Mouse (Mus musculus) small intestine, adult 2 months (tissue): ENCODE data around the gene Tmem108. TPM values are rescaled to one million over a fixed set of nuclear protein-coding genes. Genes with fewer than 3 reads are reported as not detected.

Source experiments
- H3K27ac ChIP-seq: fragments of 200-500 bp; 2 replicates; pipeline ENCODE4 v1.5.1; 2012; ENCODE audit warnings: low read depth, low read length, control low read depth, inconsistent platforms; ENCODE audit not compliant: insufficient read depth
- H3K27me3 ChIP-seq: fragments of 200-500 bp; 2 replicates; pipeline ENCODE4 v1.6.1; 2012; ENCODE audit warnings: mild to moderate bottlenecking, moderate library complexity, low read length, inconsistent platforms; ENCODE audit not compliant: control insufficient read depth, insufficient read depth
- H3K36me3 ChIP-seq: fragments of 200-500 bp; 2 replicates; pipeline ENCODE4 v1.6.1; 2012; ENCODE audit warnings: mild to moderate bottlenecking, low read length, control low read depth, inconsistent platforms; ENCODE audit not compliant: control insufficient read depth, insufficient read depth
- H3K4me1 ChIP-seq: fragments of 200-500 bp; 2 replicates; pipeline ENCODE4 v1.6.1; 2012; ENCODE audit warnings: low read length, inconsistent platforms, mixed read lengths; ENCODE audit not compliant: control insufficient read depth, insufficient read depth, insufficient read length
- H3K4me3 ChIP-seq: fragments of 200-500 bp; 2 replicates; pipeline ENCODE4 v1.5.1; 2012; ENCODE audit warnings: low read depth, mild to moderate bottlenecking, control low read depth, inconsistent platforms, low read length, moderate library complexity
- CTCF ChIP-seq: fragments of 200-500 bp; IDR thresholded peaks from 2 replicates; pipeline ENCODE4 v1.5.1; 2012; ENCODE audit warnings: low read depth, mild to moderate bottlenecking, control low read depth, inconsistent platforms, low read length, moderate library complexity, mixed read lengths; ENCODE audit not compliant: insufficient replicate concordance, insufficient read length; ENCODE audit errors: extremely low read depth
- POLR2A ChIP-seq: fragments of 200-500 bp; IDR thresholded peaks from 2 replicates; pipeline ENCODE4 v1.6.1; 2012; ENCODE audit warnings: low read depth, mild to moderate bottlenecking, control low read depth, inconsistent platforms, low read length, moderate library complexity
- WGBS: fragments of 180-500 bp; shearing (Covaris S2); methylation state at CpG from one replicate; pipeline ENCODE4 v1.1.7; 2018; 5-methylcytosine and 5-hydroxymethylcytosine counted together
- polyA plus RNA-seq: library from polyadenylated mRNA; depleted of rRNA; stranded (reverse); fragments of >200 nt; gene quantifications from 2 replicates; pipeline ENCODE4 v1.2.3, GENCODE M21; 2012

The Tmem108 gene
- polyA plus RNA-seq, 1 experiment = 0.85 TPM

DNA sequence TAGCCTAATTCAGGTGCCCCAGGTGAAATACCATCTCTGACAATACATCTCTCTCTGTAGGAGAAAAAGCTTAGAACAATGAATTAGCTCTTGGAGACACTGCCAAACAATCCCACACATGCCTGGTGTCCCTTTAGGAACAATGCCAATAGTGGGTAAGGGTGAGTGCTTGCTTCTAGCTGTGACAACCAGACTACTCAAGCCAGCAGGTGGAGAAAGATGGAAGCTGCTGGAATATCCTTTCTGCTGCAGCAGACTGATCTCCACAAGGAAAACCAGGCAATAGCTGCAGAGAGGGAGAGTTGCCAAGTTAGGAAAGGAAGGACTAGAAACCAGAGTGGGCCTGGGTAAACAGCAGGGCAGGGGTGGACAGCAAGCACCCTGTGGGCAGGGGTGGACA is 67.8 kb downstream of the Tmem108 start:
- Histone ChIP-seq H3K36me3 (no peaks in the 10 kb centered on the region), H3K27me3 (no peaks in the 10 kb centered on the region), H3K4me3 (no peak overlapping the region), H3K27ac (no peak overlapping the region), H3K4me1 (no peaks in the 10 kb centered on the region)
- no peak for TF ChIP-seq CTCF
- no peak for TF ChIP-seq POLR2A

GRCm38 (mm10) chr9:103692699-103693098 is 68.9 kb downstream of the Tmem108 start:
- Histone ChIP-seq H3K27me3 (no peaks in the 10 kb centered on the region), H3K27ac (no peak overlapping the region), H3K36me3 (no peaks in the 10 kb centered on the region), H3K4me1 (no peaks in the 10 kb centered on the region), H3K4me3 (no peak overlapping the region)
- TF ChIP-seq POLR2A (no peak), CTCF (no peak)
- whole genome bisulfite sequencing = 79% methylated on average over 4 of the region's 4 CpGs

GRCm38 (mm10) chr9:103691847-103692246 is 69.8 kb downstream of the Tmem108 start:
- no peaks in the 10 kb centered on the region for H3K27me3 ChIP-seq
- 91% methylated on average over 9 of the region's 9 CpGs for WGBS
- no peaks in the 10 kb centered on the region for H3K36me3 ChIP-seq
- H3K4me3 ChIP-seq = no peak overlapping the region
- no peak overlapping the region for H3K27ac ChIP-seq
- TF ChIP-seq POLR2A (no peak), CTCF (no peak)
- H3K4me1 ChIP-seq = no peaks in the 10 kb centered on the region

- Histone ChIP-seq H3K4me3 (no peak overlapping the region), H3K27ac (no peak overlapping the region), H3K4me1 (no peaks in the 10 kb centered on the region), H3K36me3 (no peaks in the 10 kb centered on the region), H3K27me3 (no peaks in the 10 kb centered on the region)
- TF ChIP-seq CTCF (no peak), POLR2A (no peak)
- WGBS = 69% methylated on average over 3 of the region's 3 CpGs
Observed at GRCm38 (mm10) chr9:103690446-103690845, 71.2 kb downstream of the Tmem108 start.

DNA sequence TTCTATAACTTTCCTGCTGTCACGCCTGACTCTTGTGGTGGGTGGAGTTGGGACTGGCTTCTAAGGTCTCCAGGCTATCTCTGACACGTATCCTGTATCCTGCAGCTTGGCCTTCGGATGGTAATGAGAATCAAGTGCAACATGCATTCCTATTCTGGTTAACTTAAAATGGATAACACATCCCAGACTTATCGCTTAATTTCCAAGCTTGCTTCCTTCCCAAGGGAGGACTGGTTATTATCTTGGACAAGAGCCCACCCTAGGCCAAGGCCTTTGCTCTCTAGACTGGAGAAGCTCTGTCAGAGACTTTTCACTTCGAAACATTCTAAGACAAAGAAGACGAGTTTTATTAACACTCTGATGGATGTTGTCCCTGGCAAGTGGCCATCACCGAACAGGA is 71.9 kb downstream of the Tmem108 start:
- WGBS = 76% methylated on average over 7 of the region's 7 CpGs
- no peak overlapping the region for H3K27ac ChIP-seq
- no peaks in the 10 kb centered on the region for H3K27me3 ChIP-seq
- no peak for TF ChIP-seq CTCF
- TF ChIP-seq POLR2A = no peak
- no peak overlapping the region for H3K4me3 ChIP-seq
- no peaks in the 10 kb centered on the region for H3K36me3 ChIP-seq
- no peaks in the 10 kb centered on the region for H3K4me1 ChIP-seq

GRCm38 (mm10) chr9:103689006-103689405 is 72.6 kb downstream of the Tmem108 start:
- no peaks in the 10 kb centered on the region for H3K27me3 ChIP-seq
- no peaks in the 10 kb centered on the region for H3K36me3 ChIP-seq
- no peaks in the 10 kb centered on the region for H3K4me1 ChIP-seq
- H3K4me3 ChIP-seq = no peak overlapping the region
- no peak overlapping the region for H3K27ac ChIP-seq
- TF ChIP-seq POLR2A (no peak), CTCF (no peak)
- WGBS = 74% methylated on average over 10 of the region's 10 CpGs

GRCm38 (mm10) chr9:103687130-103687529 is 74.5 kb downstream of the Tmem108 start:
- H3K27ac ChIP-seq = no peak overlapping the region
- WGBS = 60% methylated on average over 6 of the region's 6 CpGs

DNA sequence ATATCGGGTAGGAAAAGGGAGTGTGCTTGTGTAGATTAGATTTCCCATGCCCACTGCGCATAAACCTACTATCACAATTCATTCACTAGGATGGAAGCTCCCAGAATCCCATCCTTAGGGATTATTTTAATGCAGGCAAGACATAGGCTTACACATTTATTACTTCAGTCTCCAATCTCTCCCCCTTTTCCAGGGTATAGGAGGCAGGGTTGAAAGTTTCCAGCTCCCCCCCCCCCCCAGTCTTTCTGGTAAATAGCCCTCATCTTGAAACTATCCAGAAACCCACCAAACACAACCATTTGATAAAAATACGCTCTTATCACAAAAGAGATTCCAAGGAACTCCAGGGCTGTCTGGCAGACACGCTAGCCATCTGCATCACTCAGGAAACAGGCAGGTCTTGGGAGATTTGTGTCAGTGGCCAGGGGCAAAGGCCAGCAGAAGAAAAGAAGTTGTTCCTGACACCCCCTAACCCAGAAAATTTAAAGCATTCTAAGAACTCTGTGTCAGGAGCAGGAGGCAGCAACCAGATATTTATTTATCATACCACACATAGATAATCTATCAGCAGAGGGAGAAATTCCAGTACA is 79.8 kb downstream of the Tmem108 start:
- Histone ChIP-seq H3K27ac (no peak overlapping the region), H3K4me3 (no peak overlapping the region), H3K4me1 (no peaks in the 10 kb centered on the region), H3K36me3 (no peaks in the 10 kb centered on the region), H3K27me3 (no peaks in the 10 kb centered on the region)
- TF ChIP-seq POLR2A (no peak), CTCF (no peak)
- WGBS = 36% methylated on average over 4 of the region's 4 CpGs

More at GRCm38 (mm10) chr9:103687130-103687529, 74.5 kb downstream of the Tmem108 start:
- TF ChIP-seq CTCF = no peak
- no peak for TF ChIP-seq POLR2A
- Histone ChIP-seq H3K4me1 (no peaks in the 10 kb centered on the region), H3K36me3 (no peaks in the 10 kb centered on the region), H3K4me3 (no peak overlapping the region), H3K27me3 (no peaks in the 10 kb centered on the region)
